Mouse (Mus musculus): ENCODE measurements around the gene Mcf2l.

The Mcf2l gene

GRCm38 (mm10) chr8:12996831-12997275 is 123.2 kb downstream of the Mcf2l start:
- DNase-seq: peak; percentile 43

DNA sequence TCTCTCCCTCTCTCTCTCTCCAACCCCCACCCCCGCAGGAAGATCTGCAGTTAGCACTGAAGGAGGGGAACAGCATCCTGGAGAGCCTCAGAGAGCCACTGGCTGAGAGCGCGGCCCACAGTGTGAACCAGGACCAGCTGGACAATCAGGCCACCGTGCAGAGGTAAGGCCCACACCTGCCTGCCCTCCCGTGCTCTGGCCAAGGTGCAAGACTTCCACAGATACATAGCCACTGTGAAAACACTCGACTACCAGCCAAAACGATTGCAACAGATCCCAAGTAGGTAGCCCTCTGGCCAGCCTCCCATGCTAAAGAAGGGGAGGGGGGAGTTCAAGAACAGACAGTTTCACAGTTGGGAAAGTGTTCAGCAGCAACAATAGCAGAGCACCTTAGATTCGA is 124.7 kb downstream of the Mcf2l start:
- peak; percentile 21 for DNase-seq

DNA sequence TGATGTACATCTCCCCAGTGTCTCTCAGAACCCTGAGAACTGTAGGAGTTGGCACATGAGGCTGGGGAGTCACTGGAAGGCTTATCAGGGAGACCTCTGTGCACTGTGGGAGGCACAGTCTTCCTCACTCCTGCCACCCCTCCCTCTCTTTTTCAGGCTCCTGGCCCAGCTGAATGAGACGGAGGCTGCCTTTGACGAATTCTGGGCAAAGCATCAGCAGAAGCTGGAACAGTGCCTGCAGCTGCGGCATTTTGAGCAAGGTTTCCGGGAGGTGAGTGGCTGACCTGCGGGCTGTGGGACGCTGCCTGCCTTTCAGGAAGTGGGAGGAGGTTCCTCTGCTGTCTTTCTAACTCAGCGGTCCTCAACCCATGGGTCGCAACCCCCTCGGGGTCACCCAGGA is 126.2 kb downstream of the Mcf2l start:
- DNase-seq: no peak

GRCm38 (mm10) chr8:13007458-13007857 is 133.9 kb downstream of the Mcf2l start:
- DNase-seq: no peak

DNA sequence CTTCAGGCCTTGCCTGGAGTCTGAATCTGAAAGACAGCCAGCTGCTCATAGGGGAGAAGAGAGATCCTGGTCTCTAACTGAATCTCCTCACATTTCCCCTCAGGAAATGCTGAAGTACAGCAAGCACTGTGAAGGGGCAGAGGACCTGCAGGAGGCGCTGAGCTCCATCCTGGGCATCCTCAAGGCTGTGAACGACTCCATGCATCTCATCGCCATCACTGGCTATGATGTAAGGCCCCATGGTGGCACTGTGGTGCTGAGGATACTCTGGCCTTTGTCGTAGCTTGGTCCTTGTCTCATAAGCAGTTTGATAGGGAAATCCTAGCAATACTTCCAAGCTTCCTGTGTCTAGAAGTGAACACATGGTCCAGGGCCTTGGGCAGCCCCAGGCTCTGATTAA is 136.7 kb downstream of the Mcf2l start:
- DNase-seq: peak; percentile 28

DNA sequence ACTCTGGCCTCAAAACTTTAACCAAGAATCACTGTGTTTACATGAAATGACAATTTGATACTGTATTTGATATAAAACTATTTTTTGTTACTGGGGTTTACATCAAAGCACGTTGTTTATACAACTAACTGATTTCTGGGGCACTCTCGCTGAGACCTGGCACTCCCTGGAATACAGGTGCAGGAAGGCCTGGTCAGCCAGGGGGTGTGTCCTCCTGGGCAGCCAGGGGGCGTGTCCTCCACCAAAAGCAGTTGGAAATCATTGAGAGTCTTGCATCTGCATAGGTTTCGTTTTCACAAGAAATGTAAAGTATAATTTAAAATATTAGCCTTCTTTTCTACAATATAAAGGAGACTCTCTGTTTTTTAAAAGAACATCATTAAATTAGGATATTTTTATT is 146.0 kb downstream of the Mcf2l start:
- DNase-seq: peak; percentile 41

DNA sequence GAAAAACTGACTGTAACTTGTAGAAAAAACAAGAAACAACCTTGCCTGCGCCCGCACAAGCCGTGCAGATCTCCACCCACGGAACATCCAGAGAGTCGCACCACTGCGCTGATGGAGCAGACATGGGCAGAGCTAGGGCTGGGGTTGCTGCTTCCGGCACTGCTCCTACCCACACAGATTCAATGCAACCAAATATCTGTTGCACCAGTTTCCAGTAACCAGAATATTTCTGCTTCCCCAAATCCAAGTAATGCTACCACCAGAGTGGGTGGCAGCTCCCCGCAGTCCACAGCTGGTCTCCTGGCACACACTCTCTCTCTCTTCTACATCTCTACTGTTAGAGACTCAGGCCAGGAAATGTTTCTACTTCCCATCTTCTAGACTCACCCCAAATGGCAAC is 148.2 kb downstream of the Mcf2l start:
- no peak for DNase-seq

GRCm38 (mm10) chr8:13025487-13026224 is 152.1 kb downstream of the Mcf2l start, which contains the start of gene F7:
Gene F7 (plus strand): TSS chr8:13026034.
- DNase-seq: peak; percentile 61

- no peak for DNase-seq
These were observed 154.0 kb downstream of the Mcf2l start for GRCm38 (mm10) chr8:13027615-13028014.

GRCm38 (mm10) chr8:13028482-13028881 is 154.9 kb downstream of the Mcf2l start:
- DNase-seq: peak; percentile 67

DNA sequence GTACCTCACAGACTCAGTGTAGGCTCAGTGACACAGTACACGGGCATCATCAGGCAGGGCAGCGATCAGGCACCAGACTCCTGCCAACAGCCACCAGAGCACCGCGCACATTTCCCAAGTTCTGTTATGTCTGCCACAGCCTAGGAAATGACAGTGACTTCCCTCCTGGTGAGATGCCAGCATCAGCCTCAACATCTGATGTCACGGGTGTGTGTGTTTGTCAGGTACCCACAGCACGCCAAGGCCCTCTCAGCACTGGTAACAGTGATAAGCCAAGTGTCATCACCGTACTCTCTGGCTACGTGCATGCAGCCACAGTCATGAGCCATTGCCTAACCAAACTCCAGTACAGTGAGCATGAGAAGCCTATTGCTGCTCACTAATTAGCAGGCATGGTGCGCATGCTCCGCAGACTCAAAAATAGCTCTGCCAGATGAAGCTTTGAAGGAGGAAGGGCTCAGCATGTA is 162.8 kb downstream of the Mcf2l start:
- peak; percentile 13 for DNase-seq

DNA sequence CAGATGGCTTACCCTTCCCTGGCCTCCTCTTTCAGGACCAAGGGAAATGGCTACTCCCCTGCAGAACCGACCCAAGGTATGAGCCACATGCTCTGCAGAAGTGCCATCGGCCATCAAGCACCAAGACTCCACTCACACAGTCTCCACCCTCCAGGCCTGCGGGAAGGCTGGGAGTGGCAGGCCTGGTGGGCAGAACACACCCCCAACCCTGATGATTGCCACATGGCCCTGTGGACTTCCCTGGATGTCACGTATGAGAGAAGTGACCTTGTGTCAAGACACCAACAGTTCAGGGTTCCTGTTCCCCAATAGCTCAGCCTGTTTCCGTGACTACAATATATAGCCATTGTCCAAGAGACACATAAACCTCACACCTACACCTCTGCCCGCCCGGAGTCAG is 163.4 kb downstream of the Mcf2l start, which contains the start of gene F10:
Gene F10, plus strand, starts transcription at position 294 of the 400 bp plus-strand sequence.
- DNase-seq: peak; percentile 34

GRCm38 (mm10) chr8:13037569-13037968 is 164.0 kb downstream of the Mcf2l start:
- DNase-seq: no peak

- peak; percentile 13 for DNase-seq
These were observed 165.4 kb downstream of the Mcf2l start for GRCm38 (mm10) chr8:13039054-13039453.

- no peak for DNase-seq
These were observed 167.9 kb downstream of the Mcf2l start for GRCm38 (mm10) chr8:13041459-13041858.

DNA sequence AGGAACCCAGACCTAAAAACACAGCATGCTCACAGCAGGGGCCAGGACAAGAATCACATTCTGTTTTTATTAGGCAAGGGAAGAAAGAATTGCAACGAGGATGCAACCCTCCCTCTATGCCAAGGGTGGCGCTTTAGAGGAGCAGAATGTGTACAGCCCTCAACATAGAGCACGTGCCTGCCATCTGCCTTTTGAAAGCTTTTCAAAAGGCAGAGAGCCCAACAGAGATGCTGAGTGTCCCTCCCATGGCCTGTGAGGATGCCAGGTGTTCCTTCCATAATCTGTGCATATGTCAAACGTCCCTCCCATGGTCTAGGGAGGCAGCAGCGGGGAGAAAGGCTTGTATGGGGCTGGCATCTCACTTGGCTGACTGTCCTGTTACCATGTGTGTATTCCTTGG is 174.0 kb downstream of the Mcf2l start:
- DNase-seq: no peak

DNA sequence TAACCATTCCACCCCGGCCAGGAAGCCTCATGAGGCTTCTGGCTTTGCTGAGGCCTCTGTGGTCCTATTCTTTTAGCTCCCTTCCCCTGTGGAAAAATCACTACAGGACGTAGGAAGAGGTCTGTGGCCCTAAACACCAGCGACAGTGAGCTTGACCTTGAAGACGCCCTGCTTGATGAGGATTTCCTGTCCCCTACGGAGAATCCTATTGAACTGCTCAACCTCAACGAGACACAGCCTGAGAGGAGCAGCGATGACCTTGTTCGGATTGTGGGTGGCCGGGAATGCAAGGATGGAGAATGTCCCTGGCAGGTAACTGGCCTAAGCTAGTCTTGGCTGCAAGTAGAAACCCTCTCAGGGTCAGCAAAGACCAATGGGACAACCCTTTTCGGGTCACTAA is 176.9 kb downstream of the Mcf2l start:
- no peak for DNase-seq

- DNase-seq: no peak
These were observed 183.7 kb downstream of the Mcf2l start for GRCm38 (mm10) chr8:13057351-13057750.

GRCm38 (mm10) chr8:13060441-13061150 is 187.0 kb downstream of the Mcf2l start, which contains the start of gene Proz:
Gene Proz (plus strand): TSS chr8:13060914.
- DNase-seq: no peak

GRCm38 (mm10) chr8:13063112-13063511 is 189.5 kb downstream of the Mcf2l start:
- DNase-seq: peak; percentile 33
